Mouse (Mus musculus): ENCODE measurements at regions not wholly inside any gene's neighbourhood (a gene's known extent, or its start where the extent isn't known, plus 50 kb on each side); places are given as distances from the start of the nearest gene placed in this dataset.
A peak's percentile ranks its signal among the peaks of the same experiment; 100 is the strongest.

GRCm38 (mm10) chr10:122194139-122194538, 97.0 kb upstream of the Rxylt1 start:
- DNase-seq (ENCODE audit: low spot score), result no peak

GRCm38 (mm10) chr10:122193343-122193742, 96.2 kb upstream of the Rxylt1 start:
- no peak for DNase-seq (ENCODE audit: low spot score)

GRCm38 (mm10) chr10:122185152-122185745, 88.1 kb upstream of the Rxylt1 start:
- DNase-seq (ENCODE audit: low spot score), result no peak

GRCm38 (mm10) chr10:122183025-122183424, 85.9 kb upstream of the Rxylt1 start:
- DNase-seq (ENCODE audit: low spot score), result peak; percentile 65

- DNase-seq (ENCODE audit: low spot score), result no peak
These were observed 51.9 kb upstream of the Rxylt1 start for GRCm38 (mm10) chr10:122149038-122149437.

- DNase-seq (ENCODE audit: low spot score), result no peak
These were observed 51.4 kb upstream of the Rxylt1 start for GRCm38 (mm10) chr10:122148609-122149008.
